Mouse (Mus musculus): Measurements from ENCODE around the gene Laptm5.

Laptm5 gene

DNA sequence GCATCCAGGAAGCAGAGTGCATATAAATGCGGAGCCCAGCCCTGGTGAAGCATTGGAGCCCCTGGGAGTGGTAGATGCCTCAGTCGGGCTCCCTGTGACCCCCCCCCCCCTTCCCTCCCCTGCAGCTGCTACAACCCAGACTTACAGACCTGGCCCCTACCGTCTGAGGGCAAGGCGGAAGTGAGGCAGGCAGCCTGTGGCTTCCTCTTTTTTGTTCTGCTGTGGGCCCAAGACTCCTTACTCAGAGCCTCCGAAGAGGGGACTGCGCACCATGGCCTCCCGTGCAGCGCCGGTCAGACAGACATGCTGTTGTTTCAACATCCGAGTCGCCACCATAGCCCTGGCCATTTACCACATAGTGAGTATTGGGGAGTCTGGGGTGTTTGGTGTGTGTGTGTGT, at the start of gene Laptm5:
TSS of gene Laptm5 (plus strand) at position 49 of the 400 bp plus-strand sequence.
- no peak for DNase-seq (ENCODE audit: low read depth)

DNA sequence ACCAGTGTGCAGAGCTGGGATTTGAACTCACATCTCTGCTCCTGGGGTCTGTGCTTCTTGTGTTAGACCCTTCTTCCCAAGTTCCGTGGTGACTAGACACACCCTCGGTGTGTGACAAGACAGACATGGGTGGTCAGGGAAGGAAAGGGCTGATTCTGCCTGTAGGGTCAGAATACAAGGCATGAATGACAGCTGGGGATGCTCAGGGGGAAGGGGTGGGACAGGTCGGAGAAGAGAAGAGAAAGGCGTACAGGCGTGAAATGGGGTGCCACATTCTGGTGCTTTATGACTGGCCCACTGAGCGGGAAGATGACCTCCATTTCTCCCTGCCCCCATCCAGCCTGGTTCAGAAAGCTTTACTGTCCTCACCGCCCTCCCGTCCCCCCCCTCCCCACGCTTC, 47.5 kb upstream of the Laptm5 start:
- DNase-seq (ENCODE audit: low read depth), result no peak

- no peak for DNase-seq (ENCODE audit: low read depth)
These were observed 47.0 kb upstream of the Laptm5 start for GRCm38 (mm10) chr4:130865901-130866371.

- no peak for DNase-seq (ENCODE audit: low read depth)
These were observed 45.0 kb upstream of the Laptm5 start for GRCm38 (mm10) chr4:130867940-130868339.

DNA sequence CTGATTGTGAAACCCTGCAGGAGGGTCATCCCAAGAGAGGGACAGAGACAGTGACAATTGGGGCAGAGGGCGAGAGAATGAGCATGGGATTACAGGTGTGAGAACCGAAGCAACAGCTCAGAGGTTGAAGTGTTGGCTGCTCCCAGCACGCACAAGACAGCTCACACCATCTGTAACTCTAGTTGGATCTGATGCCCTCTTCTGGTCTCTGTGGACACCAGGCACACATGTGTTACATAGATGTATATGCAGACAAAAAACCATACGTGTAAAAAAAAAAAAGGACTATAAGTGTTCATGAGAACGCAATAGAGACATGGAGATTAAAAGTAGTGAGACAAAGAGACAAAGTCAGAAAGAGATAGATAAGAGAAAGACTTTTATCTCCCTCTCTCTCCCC, 44.1 kb upstream of the Laptm5 start:
- no peak for DNase-seq (ENCODE audit: low read depth)

- DNase-seq (ENCODE audit: low read depth), result no peak
These were observed 40.5 kb upstream of the Laptm5 start for GRCm38 (mm10) chr4:130872414-130872813.

- DNase-seq (ENCODE audit: low read depth), result no peak
These were observed 39.5 kb upstream of the Laptm5 start for GRCm38 (mm10) chr4:130873440-130873839.

DNA sequence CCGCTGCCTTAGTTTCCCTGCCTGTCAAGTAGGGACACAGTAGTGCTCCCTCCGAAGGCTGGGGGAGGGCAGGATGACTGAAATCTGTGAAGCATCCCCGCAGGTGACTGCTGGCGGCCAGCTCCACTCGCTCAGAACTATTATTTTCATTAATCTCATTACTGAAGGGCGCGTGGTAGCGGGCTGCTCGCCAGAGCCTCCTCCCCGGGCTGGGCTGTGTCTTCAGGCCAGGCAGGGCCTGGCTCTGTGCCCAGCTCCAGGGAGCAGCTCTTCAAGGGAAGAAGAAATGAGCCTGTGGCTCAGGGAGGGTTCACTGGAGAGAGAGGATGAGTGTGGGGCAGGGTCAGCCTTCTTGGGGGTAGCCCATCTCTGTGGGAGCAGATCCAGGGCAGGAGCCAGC, 38.3 kb upstream of the Laptm5 start:
- peak; percentile 84 for DNase-seq (ENCODE audit: low read depth)

DNA sequence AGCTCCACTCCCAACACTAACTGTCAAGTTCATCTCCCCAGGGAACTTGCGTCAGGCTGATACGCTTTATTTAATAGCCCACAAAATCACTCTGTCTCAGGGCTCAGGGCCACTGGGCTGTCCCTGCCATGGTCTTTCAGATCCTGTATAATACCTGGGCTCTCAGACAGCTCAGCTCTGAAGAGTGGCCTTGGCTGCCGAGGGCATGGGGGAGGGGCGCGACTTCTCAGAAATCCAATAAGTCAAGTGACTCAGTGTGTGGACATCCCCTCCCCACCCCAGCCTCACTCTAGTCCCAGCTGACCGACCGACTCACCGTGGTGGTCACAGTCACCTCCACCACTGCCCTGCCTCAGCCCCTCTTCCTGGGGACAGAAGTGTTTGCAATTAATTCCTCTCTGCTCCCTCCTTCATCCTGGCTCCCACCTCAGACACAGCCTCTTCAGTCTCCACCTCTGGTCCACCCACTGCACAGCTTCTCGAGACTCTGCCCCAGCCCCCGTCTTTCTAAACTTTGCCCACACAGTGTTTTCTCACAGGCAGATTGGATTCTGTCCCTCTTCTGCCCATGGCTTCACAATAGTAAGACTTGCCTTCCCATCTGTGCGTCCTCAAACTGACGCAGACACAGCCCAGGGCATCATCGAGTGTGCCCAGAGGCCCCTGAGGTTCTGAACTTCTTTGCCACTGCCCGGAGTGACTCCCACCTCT, 36.8 kb upstream of the Laptm5 start:
- DNase-seq (ENCODE audit: low read depth), result peak; percentile 44

DNA sequence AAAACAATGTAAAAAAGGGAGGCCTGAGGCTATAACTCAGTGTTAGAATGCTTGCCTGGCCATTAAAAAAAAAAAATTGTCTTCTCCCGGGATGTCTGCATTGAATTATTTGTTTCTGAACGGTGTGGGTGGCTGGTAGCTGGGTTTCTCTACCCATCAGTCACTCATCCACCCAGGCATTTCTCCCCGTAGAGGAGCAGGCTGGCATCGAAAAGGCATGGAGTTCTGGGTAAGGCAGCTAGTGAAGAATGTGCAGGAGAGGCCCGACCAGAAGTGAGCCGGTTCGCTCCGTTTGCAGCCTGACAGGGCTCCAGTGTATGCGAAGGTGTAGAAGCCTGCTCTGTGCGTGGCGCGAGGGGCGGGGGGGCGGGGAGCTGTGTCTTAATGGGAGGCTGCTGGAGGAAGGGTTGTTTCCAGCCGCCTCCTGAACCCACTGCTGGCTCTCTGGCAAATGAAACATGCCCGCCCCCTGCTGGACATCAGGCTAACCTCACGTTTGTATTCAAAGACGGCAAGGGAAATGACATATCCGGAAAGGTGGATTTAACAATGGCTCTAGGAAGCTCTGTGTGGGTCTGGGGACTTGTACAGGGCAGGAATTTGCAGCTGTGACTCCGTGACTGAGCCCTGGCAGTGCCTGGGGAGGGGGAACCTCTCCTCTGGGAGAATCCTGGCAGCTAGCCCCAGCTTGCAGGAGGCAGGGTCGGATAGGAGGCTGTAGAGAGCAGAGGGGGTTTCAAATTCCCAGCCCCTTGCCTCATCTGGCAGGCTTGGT, 34.5 kb upstream of the Laptm5 start:
- DNase-seq (ENCODE audit: low read depth), result peak; percentile 92

GRCm38 (mm10) chr4:130879048-130879384, 33.9 kb upstream of the Laptm5 start:
- DNase-seq (ENCODE audit: low read depth), result no peak

DNA sequence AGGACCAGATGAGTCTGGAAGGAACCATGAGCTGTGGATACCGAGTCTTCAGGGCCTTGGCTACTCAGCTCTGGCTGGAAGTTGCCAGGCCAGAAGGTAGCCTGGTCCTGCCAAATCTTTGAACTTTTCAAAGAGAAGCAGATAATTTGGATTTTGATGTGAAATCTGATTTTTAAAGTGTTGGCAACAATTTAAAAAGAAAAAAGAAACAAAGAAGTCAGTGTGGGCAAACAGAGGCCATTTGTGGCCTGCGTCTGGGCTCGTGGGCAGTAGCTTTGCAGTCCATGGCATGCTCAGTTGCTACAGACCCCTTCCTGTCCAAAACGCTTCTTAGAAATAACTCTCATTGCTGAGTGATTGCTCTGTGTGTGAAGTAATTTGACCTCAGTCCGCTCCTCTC, 31.6 kb upstream of the Laptm5 start:
- no peak for DNase-seq (ENCODE audit: low read depth)

DNA sequence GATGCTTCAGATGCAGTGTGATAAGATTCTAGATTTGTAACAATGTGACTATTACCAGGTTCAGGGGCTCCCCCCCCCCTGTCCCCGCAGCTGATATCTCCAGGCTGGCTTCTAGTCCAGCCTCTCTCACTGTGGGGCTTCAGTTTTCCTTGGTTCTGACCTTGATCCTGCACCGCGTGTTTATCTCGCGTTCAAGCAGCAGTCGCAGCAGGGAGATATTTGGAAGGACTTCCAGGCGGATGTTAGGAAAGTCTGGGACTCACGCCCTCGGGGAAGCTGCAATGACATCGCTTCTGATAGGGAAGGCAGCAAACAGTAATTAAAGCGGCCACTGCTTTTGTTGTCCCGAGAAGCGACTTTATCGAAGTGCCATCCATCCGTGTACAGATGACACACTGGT, 30.2 kb upstream of the Laptm5 start:
- DNase-seq (ENCODE audit: low read depth), result no peak

DNA sequence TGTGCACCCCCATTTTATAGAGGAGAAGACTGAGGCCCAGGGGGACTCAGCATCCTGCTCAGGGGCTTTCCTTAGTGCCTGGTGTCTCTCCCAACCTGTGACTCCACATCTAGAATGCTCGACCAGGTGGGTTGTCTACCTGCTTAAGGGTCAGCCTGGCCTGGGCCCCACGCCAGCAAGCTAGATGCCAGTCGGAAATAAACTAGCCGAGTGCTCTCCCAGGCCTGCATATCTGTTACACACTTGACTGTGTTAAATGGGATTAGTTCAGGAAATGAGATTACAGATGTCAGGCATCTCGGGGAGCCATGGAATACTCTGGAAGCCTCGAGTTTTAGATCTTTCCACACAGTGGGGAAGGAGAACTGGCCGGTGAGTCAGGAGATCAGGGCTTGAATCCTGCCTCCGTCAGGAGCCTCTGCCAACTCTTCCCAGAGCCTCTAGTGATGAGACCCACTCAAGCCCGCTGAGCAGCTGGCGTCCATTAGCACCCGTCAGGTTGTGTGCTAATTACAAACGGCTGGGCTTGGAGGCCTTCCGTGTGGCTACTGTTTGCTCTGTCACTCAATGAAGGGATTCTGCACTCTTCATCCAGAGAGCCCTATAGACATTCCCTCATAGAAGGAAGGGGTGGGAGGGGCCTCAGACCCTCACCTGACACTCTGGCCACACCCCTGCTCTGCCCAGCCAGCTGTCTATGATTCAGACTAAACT, 28.9 kb upstream of the Laptm5 start:
- no peak for DNase-seq (ENCODE audit: low read depth)

DNA sequence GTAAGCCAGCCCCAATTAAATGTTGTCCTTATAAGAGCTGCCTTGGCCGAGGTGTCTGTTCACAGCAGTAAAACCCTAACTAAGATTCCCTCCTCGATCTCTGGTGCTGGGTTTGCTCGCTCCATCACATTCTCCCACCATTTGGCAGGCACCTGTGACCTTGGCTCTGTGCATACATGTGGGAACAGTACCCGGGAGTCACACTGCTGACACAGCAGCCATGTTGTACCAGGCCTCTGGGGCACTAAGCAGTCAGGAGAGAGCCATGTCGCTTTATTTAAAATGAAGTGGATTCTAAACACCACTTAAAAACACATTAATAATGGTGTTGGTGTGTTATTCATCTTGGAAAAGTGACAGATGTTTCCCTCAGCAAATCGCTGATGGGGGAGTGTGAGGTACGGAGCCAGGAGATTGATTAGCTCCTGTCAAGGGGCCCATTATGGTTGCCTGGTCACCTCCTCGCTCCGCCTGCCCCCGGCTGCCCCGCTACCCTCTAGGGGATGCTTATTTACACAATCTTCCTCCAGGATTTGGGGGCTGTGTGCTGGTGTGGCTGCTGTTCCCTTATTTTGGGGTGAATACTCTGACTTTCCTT, 25.7 kb upstream of the Laptm5 start:
- DNase-seq (ENCODE audit: low read depth), result no peak

- DNase-seq (ENCODE audit: low read depth), result no peak
These were observed 23.0 kb upstream of the Laptm5 start for GRCm38 (mm10) chr4:130889777-130890510.

- DNase-seq (ENCODE audit: low read depth), result no peak
These were observed 22.4 kb upstream of the Laptm5 start for GRCm38 (mm10) chr4:130890511-130890840.

GRCm38 (mm10) chr4:130892001-130892587, 20.8 kb upstream of the Laptm5 start:
- DNase-seq (ENCODE audit: low read depth), result peak; percentile 84

- DNase-seq (ENCODE audit: low read depth), result no peak
These were observed 19.2 kb upstream of the Laptm5 start for GRCm38 (mm10) chr4:130893688-130894087.

- no peak for DNase-seq (ENCODE audit: low read depth)
These were observed 17.2 kb upstream of the Laptm5 start for GRCm38 (mm10) chr4:130895701-130896100.

DNA sequence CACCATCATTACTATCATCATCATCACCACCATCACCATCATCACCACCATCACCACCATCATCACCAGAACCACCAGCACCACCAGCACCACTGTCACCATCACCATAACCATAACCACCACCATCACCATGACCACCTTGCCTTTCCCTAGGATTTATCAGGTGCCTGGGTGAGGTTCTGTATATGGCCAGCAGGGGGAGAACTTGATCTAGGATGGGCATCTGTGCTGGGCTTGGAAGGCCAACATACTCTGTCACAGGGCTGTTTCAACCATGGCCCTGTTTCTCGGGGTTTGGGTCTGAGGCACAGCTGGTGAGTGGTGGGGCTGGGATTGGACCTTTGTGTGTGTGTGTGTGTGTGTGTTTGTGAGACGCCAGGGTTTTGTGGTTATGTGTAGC, 16.6 kb upstream of the Laptm5 start:
- DNase-seq (ENCODE audit: low read depth), result peak; percentile 45

GRCm38 (mm10) chr4:130899383-130899781, 13.5 kb upstream of the Laptm5 start:
- no peak for DNase-seq (ENCODE audit: low read depth)
